Mouse (Mus musculus) heart, embryonic 11.5 days (tissue): ENCODE results near the gene Pard3. TPM values are rescaled to one million over a fixed set of nuclear protein-coding genes. Genes with fewer than 3 reads are reported as not detected.

Experiments
- ATAC-seq: fragments of 200-750 bp; cut with Nextera tagmentation; replicated peaks from 2 replicates; pipeline ENCODE4 v1.8.0; 2017; ENCODE audit warnings: moderate library complexity; ENCODE audit not compliant: insufficient number of reproducible peaks, low FRiP score, low TSS enrichment
- H3K27ac ChIP-seq: fragments of 300-500 bp; sonication (generic); 2 replicates; pipeline ENCODE4 v1.5.1; 2014; ENCODE audit warnings: mild to moderate bottlenecking, low read depth, low read length
- H3K27me3 ChIP-seq: fragments of 300-500 bp; sonication (generic); 2 replicates; pipeline ENCODE4 v1.6.1; 2014; ENCODE audit warnings: mild to moderate bottlenecking, low read length, mixed read lengths; ENCODE audit not compliant: control insufficient read depth, insufficient read depth
- H3K36me3 ChIP-seq: fragments of 300-500 bp; sonication (generic); 2 replicates; pipeline ENCODE4 v1.6.1; 2014; ENCODE audit warnings: mild to moderate bottlenecking, low read length, moderate library complexity, mixed read lengths; ENCODE audit not compliant: control insufficient read depth, insufficient read depth
- H3K4me1 ChIP-seq: fragments of 300-500 bp; sonication (generic); 2 replicates; pipeline ENCODE4 v1.6.1; 2014; ENCODE audit warnings: low read length; ENCODE audit not compliant: control insufficient read depth, insufficient read depth
- H3K4me2 ChIP-seq: fragments of 300-500 bp; sonication (generic); 2 replicates; pipeline ENCODE4 v1.6.1; 2014; ENCODE audit warnings: mild to moderate bottlenecking, moderate library complexity
- H3K4me3 ChIP-seq: fragments of 300-500 bp; sonication (generic); 2 replicates; pipeline ENCODE4 v1.5.1; 2014; ENCODE audit warnings: low read depth, low read length
- H3K9ac ChIP-seq: fragments of 300-500 bp; sonication (generic); 2 replicates; pipeline ENCODE4 v1.6.1; 2014; ENCODE audit warnings: mild to moderate bottlenecking, low read depth, low read length, moderate library complexity
- H3K9me3 ChIP-seq: fragments of 300-500 bp; sonication (generic); replicated peaks from 2 replicates; pipeline ENCODE4 v1.6.1; 2016; ENCODE audit warnings: low read length; ENCODE audit not compliant: control insufficient read depth
- WGBS: fragments of 180-500 bp; shearing (Covaris S2); extraction: QIAGEN DNeasy Blood & Tissue Kit; methylation state at CpG from one replicate; pipeline ENCODE4 v1.1.7; 2014; ENCODE audit not compliant: insufficient replicate concordance; 5-methylcytosine and 5-hydroxymethylcytosine counted together
- polyA plus RNA-seq: library from polyadenylated mRNA; unstranded; fragments of >200 nt; fragmentation: Nextera tagmentation; extraction: Ambion mirVana; gene quantifications from 2 replicates; pipeline ENCODE4 v1.2.1, GENCODE M21; 2014

Gene Pard3
- polyA plus RNA-seq, 1 experiment from 2014 or later: 24.0 TPM

DNA sequence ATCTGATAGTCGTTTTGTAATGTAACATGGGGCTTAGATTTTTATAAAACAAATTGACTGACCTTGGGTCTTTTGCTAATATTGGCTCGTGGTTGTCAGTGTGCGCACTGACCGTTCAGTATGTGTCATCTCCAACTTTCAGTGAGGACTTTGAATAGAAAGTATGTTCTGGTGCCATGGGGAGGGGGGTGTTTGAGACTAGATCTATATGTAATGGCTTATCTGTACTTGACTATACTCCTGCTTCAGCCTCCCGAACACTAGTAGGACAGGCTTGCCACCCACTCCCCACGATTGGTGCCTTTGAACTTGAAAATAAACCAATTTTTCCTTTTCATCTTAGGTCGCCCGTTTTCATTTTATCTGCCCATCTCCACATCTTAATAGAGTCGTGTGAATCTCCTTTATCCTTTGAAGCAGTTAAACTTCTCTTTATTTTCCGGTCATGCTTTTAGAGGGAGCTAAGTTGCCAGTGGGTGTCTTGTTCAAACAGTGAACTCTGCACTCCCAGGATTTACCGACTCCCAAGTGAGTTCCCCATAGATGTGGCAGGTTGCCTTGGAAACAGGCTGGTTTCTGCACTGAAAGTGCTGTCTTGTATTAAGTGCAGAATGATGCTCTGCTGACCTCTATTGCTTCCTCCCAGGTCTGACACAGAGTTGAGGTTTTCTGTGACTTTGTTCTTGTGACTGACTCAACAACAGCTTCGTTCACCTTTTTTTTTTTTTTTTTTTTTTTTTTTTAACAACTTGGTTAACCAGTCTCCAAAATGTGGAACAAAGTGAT lies 204.7 kb downstream of the Pard3 start:
- Histone ChIP-seq H3K4me1 (0 out of 2 replicates have a peak, but pooled peaks cover 3% of the 10 kb centered on the region), H3K9me3 (no peaks in the 10 kb centered on the region), H3K36me3 (no peaks in the 10 kb centered on the region), H3K9ac (no peak overlapping the region), H3K4me3 (no peak overlapping the region), H3K27ac (no peak overlapping the region), H3K4me2 (no peak overlapping the region), H3K27me3 (no peaks in the 10 kb centered on the region)
- no peak for ATAC-seq
- 72% methylated on average over 12 of the region's 12 CpGs for WGBS

DNA sequence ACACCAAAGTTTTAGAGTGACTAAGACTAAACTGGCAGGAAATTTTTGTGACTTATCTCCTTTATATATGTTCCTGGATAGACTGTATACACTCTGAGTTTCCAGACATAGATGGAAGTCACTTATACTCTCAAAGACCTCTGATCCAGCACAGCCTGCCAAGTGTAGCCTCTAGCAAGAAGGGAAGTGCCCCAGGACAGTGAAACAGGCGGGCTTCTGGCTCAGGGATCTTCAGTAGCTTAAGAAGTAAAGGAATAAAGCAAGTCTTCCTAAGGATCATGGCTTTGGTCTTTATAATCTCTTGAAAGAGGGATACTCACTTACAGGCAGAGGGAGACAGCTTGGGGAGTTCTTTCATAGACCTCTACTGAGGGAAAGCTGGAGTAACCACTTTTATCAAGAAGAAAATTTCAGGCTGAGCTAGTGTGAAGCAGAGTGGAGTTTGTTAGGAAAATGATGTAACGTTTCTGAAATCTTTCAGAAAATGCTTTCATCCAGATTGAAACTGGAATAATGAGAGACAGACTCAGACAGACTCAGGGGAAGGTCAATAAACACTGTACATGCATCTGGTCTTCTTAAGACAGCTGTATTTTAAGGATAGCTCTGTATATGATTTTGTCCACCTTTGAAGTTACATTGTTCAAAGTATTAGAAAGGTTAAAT lies 205.5 kb downstream of the Pard3 start:
- 65% methylated on average over 2 of the region's 2 CpGs for WGBS
- H3K4me2 ChIP-seq: no peak overlapping the region
- H3K36me3 ChIP-seq: no peaks in the 10 kb centered on the region
- H3K9ac ChIP-seq: no peak overlapping the region
- H3K27me3 ChIP-seq: no peaks in the 10 kb centered on the region
- H3K27ac ChIP-seq: no peak overlapping the region
- no peak overlapping the region for H3K4me3 ChIP-seq
- 0 out of 2 replicates have a peak, but pooled peaks cover 3% of the 10 kb centered on the region for H3K4me1 ChIP-seq
- ATAC-seq: no peak
- H3K9me3 ChIP-seq: no peaks in the 10 kb centered on the region

DNA sequence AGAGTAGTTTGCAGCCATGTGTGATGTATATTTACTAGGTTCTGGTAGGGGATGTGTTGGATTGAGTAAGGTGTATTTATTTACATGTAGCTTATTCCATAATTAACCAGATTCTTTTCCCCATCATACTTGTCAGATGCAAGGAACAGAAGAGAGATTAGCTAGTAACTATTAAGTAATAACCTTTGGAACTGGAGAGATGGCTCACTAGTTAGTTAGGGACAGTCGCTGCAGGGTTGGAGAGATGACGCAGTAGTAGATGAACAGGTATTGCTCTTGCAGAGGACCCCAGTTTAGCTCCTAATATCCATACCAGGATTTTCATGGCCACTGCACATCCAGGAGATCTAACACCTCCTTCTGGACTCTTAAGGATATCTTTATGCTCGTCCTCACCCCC lies 207.5 kb downstream of the Pard3 start:
- Histone ChIP-seq H3K27ac (no peak overlapping the region), H3K4me2 (no peak overlapping the region), H3K9ac (no peak overlapping the region), H3K9me3 (no peaks in the 10 kb centered on the region), H3K27me3 (no peaks in the 10 kb centered on the region), H3K4me3 (no peak overlapping the region), H3K36me3 (no peaks in the 10 kb centered on the region), H3K4me1 (no peaks in the 10 kb centered on the region)
- ATAC-seq: no peak
- 82% methylated on average over 3 of the region's 3 CpGs for WGBS

DNA sequence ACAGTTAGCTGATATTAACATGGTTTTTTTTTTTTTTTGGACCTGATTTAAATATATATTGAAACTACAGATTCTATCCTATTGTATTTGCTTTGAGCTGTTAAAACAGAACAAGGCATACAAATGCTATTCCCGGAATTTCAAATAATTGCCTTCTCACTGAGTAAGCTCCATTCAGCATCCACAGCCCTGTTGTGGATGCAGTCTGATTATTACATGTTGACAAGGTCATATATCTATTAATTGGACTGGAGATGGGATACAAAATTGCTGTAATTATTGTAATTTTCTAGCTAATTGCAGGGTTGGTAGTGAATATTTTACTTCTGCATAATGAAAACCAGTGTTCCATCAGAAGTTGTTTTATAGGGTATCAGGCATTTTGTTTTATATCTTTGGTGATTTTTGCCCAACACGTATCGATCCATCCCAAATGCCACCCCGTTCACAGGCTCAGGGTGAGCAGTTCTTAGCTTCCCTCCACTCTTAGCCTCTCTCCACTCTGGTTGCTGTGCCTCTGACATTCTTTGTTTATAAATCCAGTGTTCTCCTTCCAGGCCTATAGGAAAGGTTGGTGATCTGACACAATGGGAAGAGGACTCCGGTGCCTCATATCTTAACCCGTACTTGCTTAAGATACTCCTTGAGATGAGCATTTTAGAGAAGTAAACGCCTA lies 216.7 kb downstream of the Pard3 start:
- H3K27me3 ChIP-seq: no peaks in the 10 kb centered on the region
- H3K9ac ChIP-seq: no peak overlapping the region
- no peaks in the 10 kb centered on the region for H3K36me3 ChIP-seq
- H3K4me3 ChIP-seq: no peak overlapping the region
- ATAC-seq: no peak
- no peak overlapping the region for H3K4me2 ChIP-seq
- 89% methylated on average over 7 of the region's 7 CpGs for WGBS
- no peak overlapping the region for H3K27ac ChIP-seq
- H3K4me1 ChIP-seq: peaks cover 3% of the 10 kb centered on the region; the same call in 1 of the 2 replicates
- H3K9me3 ChIP-seq: no peaks in the 10 kb centered on the region

DNA sequence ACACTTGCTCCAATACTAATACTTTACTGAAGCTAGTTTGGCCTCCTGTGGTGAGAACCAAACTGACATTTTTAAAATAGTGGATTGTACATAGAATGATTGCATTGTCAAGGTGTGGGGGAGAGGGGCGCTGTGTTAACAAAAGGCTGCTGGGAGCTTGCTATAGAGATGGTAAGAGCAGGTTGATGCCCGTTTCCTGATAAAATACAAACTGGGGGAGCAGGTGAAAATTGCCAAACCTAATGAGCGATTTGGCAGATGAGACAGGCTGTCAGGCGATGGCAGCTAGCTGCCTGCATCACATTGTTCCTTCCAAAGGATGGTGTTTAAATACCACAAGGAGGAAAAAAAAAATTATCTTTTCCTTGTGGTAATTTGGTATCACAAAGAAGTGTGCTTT lies 217.3 kb downstream of the Pard3 start:
- Histone ChIP-seq H3K36me3 (no peaks in the 10 kb centered on the region; the same call in 1 of the 2 replicates), H3K27ac (no peak overlapping the region), H3K4me2 (no peak overlapping the region), H3K4me3 (no peak overlapping the region), H3K27me3 (no peaks in the 10 kb centered on the region), H3K9me3 (no peaks in the 10 kb centered on the region), H3K9ac (no peak overlapping the region), H3K4me1 (peaks cover 3% of the 10 kb centered on the region; the same call in 1 of the 2 replicates)
- WGBS: 84% methylated on average over 4 of the region's 4 CpGs
- no peak for ATAC-seq

DNA sequence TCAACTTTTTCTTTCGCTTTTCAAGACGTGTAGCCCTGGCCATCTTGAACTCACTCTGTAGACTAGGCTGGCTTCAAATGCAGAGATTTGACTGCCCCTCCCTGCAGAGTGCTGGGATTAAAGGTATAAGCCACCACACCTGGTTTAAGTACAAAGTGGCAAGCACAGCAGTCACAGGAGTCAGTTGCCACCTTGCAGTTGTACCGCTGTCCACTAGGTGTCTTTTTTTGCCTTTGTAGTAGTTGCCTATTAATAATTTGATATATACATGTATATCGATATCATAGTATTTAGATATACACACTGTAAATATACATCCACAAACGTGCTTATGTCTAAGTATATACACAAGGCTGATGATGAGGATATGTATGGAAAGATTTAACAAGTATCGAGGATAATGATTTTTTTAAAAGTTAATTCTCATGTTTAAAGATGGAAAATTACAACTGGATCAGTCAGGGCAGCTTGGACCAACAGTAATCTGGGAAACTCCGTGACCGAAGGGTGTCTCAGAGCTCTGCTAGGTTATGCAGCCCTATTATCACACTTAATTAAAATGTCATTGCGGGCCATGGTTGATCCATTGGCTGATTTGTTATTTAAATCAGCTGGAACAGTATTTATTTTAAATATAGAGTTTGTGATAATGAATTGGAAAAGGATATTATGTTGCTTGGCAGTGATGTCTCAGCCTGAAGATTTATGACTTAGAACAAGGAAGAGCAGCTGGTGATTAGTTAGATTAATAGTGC lies 220.9 kb downstream of the Pard3 start:
- H3K4me1 ChIP-seq: no peaks in the 10 kb centered on the region
- no peaks in the 10 kb centered on the region; the same call in 1 of the 2 replicates for H3K36me3 ChIP-seq
- WGBS: 83% methylated on average over 9 of the region's 9 CpGs
- no peak for ATAC-seq
- H3K27ac ChIP-seq: no peak overlapping the region
- H3K4me3 ChIP-seq: no peak overlapping the region
- no peak overlapping the region for H3K9ac ChIP-seq
- H3K9me3 ChIP-seq: no peaks in the 10 kb centered on the region
- no peaks in the 10 kb centered on the region for H3K27me3 ChIP-seq
- no peak overlapping the region for H3K4me2 ChIP-seq

DNA sequence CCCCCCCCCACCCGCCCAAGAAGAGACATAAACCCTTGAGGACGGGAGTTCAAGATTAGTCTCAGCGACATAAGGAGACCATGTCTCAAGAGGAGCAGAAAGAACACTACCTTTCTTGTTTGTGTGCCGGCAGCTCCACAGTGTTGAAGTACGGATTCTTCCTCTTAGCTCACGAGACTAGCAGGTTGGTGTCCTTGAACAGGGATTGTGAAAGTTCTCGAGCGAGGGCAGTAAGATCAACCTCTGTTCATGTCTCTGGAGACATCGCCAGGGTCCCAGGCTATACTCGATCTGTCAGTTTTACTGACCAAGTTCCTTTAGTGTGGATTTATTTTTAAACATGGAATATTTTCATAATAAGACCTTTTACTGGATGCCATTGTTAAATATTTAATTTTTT lies 224.1 kb downstream of the Pard3 start:
- Histone ChIP-seq H3K9ac (no peak overlapping the region), H3K27me3 (no peaks in the 10 kb centered on the region), H3K36me3 (no peaks in the 10 kb centered on the region; the same call in 1 of the 2 replicates), H3K4me1 (no peaks in the 10 kb centered on the region), H3K4me2 (no peak overlapping the region), H3K4me3 (no peak overlapping the region), H3K9me3 (no peaks in the 10 kb centered on the region), H3K27ac (no peak overlapping the region)
- WGBS: 85% methylated on average over 10 of the region's 10 CpGs
- ATAC-seq: no peak

DNA sequence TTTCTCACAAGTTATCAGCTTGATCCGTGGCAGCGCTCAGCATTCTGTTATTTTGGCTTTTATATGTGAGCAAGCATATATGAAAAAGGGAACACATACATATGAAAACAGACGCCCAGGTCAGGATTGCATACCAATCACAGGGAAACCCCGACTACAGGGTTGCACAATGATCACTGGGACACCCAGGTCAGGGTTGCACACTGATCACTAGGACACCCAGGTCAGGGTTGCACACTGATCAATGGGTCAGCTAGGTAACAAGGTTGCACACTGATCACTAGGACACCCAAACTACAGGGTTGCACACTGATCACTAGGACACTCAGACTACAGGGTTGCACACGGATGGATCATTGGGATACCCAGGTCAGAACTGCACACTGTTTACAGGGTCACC lies 228.6 kb downstream of the Pard3 start:
- Histone ChIP-seq H3K9ac (no peak overlapping the region), H3K27ac (no peak overlapping the region), H3K9me3 (no peaks in the 10 kb centered on the region), H3K27me3 (no peaks in the 10 kb centered on the region), H3K4me3 (no peak overlapping the region), H3K4me1 (no peaks in the 10 kb centered on the region), H3K36me3 (no peaks in the 10 kb centered on the region), H3K4me2 (no peak overlapping the region)
- WGBS: 87% methylated on average over 5 of the region's 5 CpGs
- no peak for ATAC-seq
